Mouse (Mus musculus) thymus, postnatal 36 days (tissue): Measurements from ENCODE around the gene Plk5.

ENCODE experiments used
- DNase-seq, 2 experiments: peaks; one replicate each; pipeline ENCODE4 v3.0.0; 2022; ENCODE audit warnings: mixed read lengths in 2 of 2

Gene Plk5

DNA sequence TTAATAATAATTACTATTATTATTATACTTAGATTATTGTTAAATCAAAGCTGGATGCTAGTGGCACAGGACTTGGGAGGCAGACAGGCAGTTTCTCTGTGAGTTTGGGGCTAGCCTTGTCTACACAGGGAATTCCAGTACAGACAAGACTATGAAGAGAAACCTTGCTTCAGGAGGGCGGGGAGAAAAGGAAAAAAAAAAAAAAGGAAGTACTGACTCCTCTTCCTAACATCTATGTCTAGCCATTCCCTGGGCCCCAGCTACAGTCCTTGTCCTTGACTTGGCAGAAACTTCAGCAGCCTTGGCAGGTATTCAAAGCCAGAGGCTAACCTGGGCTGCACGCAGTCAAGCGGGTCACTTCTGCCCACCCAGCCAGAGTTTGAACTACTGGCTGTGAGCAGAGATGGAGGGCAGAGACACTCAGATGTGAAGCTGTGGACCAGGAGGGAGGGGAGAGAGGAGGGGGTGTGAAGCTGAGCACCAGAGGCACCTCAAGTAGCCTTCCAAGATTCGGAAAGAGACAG lies 33.0 kb downstream of the Plk5 start:
- no peak for DNase-seq

DNA sequence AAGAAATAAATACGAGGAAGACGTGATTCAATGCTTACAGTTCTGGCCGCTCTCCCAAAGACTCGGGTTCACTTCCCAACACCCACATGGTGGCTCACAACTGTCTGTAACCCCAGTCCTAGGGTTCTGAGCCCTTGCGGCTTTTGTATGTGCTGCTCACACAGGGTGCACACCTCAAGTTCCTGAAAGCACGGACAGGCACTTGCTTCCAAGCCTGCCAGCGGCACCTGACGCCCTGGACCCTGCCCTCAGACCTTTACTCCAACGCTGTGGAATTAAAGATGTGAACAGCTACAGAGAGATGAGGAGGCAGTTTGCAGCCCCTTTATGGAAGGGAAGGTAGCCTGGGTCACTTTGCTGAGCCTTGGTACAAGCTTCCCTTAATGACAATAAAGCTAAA lies 34.4 kb downstream of the Plk5 start:
- no peak for DNase-seq

DNA sequence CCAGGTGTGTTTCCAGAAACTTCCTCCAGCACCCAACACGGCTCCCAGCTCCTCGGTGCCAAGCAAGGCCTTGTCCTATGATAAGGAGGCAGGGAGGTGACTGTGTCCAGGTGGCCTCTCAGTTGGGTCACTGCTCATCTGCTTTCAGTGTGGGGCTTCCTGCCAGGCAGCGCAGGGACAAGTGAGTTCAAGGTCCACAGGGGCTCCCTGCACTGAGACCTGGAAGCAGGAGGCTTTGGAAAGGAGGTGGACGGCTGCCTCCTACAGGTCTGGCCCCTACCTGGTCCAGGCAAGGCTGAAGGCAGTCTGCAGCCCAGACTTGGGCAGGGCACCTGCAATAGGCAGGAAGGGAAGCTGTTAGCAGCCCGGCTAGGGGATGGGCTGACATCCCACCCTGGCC lies 36.4 kb downstream of the Plk5 start:
- DNase-seq, result no peak

DNA sequence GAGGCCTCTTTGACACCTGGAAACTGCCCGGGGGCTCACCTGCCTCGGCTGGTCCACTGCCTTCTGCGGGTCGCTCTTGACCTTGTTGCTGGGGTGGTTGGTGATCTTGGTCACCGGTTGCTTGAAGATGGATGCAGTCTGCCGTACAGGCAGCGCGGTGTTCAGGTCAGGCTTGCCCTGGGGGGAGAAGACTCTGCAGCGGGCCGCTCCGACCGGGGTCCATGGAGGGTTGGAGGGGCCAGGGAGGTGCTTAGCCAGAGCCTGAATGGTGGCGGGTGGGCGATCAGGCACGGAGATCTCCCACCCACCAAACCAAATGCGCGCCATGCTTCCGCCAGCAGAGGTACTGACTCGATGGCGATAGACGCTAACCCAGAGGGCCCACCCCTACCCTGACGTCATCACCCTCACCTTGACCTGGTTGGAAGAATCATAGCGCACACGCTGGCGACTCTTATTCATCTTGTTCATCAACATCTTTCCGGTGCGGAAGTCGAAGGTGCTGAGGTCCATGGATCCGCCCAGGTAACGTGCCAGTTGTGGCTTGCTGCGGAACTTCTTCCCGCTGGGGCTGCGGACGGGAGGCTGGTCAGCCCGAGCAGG lies 38.9 kb downstream of the Plk5 start:
- DNase-seq, result no peak

DNA sequence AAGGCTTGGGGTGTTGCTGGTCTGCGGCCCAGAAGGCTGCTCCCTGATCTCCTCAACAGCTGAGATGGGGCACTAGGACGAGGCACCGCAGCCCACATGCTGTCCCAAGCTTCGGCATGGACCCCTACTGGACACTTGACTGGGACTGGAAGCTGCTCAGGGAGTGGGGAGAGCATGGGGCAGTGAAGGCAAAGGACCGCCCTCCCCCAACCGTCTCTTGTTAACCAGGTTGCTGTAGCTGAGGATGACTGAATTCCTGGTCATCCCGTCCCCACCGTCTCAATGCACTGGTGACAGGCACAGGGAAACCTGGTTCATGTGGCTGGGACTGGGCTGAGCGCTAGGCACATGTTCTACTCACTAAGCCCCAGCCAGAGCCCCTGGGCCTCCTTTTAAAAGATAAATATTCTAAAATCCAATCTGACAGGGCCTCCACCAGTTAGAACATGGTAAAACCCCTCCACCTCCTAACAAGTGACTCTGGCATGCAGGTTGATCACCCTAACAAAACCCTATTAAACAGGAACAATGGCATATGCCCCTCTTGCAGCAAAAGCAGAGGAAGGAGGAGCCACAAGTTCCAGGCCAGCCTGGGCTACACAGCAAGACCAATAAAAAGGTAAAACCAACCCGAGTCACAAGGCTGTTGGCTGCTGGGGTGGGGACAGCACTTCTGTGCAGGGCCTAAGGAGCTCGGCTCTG lies 40.7 kb downstream of the Plk5 start:
- DNase-seq, result no peak

DNA sequence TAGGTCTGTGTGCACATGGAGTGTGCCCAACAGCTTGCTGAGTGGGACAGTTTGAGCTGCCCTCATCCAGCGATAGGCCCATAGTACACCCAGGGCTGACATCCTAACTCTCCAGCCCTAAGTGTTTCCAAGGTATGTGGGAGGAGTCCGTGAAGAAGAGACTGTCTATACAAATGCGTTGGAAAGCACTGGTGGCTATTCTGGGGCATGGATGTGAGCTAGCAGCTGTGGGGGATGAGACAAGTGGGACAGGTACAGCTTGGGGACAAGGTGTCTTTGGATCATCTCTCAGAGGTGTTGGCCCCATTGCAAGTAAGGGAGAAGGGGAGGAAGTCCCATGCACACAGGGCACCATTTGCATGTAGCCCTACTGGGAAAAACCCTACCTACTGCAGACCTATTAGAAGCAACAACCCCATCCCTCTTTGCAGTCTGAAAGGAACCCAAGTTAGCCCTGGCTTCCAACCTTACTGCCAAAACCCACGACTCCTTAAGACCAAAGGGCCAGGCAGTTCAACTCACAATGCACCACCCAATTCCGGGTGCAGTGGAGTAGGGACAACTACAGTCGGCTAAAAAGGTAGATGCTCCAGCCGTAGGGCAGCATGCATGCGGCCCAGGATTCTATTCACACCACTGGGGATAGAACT lies 41.4 kb downstream of the Plk5 start:
- DNase-seq, result no peak

DNA sequence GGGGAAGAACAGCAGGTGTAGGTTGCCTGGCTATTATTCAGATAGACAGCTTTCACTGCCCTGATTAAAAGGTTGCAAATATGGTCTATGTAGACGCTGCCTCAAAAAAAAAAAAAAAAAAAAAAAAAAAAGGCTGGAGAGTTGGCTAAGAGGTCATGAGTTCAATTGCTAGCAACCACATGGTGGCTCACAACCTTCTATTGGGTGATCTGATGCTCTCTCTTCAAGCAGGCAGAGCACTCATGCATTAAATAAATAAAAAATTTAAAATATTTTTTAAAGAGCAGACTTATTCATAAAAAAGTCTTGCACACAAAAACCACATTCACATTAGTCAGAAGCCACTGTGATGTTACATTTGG lies 41.9 kb downstream of the Plk5 start:
- no peak for DNase-seq

DNA sequence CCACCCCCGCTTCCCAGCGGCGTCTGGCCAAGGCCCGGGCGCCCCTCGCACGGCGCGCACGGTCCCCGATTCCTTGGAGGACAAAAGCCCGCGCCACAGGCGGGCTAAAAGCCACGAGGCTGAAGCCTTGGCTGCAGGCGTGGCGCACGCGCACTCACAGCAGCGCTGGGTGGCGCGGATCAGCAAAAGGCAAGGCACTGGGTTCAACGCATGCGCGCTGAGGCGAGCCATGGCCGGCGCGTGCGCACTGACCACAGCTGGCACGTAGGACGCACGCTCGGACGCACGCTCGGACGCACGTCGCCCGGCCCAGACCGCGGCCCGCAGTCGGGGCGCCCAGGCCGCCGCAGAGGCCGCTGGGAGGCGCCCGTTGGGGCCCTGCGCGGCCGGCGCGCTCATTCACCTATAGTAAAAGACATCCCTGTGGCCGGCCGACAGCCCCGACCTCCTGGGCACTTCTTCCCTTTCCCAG lies 42.5 kb downstream of the Plk5 start:
- DNase-seq, result peak; percentile 96 to 98

DNA sequence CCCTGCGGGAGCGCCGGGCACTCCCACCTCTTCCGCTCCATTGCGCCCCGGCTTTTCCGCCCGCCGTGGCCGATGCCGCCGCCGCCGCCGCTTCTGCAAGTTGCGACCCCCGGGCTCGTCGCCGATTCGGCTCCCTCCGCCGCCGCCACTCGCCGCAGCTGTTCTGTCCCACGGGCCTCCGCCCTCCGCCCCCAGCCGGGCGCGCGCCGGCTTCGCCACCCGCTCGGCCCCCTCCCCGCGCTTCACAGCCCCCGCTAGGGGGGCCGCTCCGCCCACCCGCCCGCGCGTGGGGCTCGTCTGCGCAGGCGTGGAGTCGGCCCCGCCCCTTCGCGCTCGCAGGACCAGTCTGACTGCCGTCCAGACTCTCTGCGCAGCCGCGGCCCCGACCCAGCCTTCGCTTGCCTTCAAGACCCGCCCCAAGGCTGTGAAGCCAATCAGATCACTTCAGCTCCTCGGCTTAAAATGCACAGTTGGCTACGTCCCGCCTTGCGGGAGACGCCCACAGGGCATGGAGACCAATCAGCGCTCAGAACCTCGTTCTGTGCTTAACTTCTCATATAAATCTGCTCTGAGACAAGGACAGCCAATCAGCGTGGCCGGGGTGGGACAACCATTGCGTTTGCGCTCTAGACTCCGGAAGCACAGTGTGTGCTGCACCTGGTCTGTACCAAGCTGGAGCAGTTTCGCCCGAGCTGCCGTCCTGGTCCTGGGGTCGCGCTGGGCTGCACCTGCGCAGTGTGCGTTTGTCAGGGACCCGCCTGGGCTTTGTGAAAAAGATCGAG lies 43.1 kb downstream of the Plk5 start, which contains the start of gene Mbd3:
Gene Mbd3, minus strand, starts transcription at position 360 of the 782 bp plus-strand sequence.
- DNase-seq, result peak; percentile 99 to 100

DNA sequence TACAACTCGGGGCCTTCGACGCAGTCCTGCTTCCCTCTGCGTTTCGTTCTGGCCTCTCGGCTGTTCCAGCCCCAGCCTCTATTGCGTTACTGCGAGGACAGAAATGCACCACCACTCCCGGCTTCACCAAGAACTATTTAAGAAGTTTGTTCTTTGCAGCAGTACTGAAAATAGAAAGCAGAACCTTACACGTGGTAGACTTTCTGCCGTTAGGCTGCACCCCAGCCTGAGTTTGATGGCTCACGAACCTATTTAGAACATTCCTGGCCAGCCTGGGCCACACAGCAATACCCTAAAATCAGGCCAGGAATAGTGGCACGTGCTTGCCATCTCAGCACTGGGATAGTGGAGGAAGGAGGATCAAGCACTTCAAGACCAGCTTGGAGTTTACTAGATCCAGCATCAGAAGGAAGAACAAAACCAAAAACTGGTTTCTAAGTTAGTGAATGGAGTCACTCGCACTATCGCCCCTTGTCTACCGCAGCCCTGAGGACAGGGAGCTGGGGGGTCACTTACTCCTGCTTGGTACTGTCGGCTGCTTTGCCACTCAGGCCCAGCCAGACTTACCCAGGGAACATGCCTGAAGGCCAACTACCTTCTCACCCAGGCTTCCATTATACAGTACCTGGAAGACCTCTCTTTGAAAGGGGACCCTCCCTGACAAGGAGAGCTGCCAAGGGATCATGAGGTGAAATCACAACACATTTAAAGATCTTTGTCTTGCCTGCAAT lies 43.9 kb downstream of the Plk5 start:
- no peak for DNase-seq

DNA sequence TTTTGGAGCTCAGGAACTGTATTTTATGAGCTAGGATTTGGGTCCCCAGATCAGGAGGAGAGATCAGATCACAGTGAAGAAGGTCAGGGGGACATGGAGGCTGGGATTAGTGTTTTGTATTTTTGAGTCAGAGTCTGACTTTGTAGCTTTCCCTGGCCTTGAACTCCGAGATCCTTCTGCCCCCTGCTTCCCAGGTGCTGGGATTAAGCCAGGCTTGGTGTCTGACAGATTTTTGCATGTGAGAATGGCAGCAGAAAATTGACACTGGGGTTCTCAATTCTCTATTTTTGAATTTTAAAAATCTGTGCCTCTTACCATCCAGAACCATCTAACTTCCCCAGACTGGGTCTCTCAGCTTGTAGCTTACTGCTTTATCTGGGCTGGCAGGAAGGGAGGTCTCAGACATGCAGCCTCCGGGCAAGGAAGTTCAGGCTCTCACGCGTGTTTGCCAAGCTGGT lies 44.5 kb downstream of the Plk5 start:
- DNase-seq, result no peak

DNA sequence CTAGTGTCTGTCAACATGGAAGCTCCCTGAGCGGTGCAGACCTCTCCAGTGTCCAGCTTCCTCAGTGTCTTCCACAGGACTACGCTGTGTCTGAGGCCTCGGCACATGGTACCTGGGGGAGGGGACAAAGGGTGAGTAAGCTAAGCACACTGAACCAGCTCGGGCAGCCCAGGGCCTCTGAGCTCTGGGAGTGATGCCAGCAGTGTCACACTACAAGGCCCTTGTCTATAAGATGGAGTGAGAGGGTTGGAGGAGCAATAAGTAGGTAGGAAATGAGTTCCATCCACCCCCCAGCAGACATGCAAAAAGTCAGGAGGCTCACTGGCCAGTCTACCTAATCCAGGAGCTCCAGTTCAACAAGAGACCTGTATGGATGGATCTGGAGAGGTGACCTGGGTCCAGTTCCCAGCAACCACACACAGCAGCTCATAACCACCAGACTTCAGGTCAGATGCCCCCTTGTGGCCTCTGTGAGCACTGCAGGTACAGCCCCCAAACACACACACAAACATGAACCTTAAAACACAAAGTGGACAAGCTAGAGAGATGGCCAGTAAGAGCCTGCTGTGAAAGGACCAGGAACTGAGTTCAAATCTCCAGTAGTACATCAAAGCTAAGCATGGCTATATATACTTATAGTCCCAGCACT lies 46.9 kb downstream of the Plk5 start:
- peak in 1 of 2 experiments; percentile 35 for DNase-seq

DNA sequence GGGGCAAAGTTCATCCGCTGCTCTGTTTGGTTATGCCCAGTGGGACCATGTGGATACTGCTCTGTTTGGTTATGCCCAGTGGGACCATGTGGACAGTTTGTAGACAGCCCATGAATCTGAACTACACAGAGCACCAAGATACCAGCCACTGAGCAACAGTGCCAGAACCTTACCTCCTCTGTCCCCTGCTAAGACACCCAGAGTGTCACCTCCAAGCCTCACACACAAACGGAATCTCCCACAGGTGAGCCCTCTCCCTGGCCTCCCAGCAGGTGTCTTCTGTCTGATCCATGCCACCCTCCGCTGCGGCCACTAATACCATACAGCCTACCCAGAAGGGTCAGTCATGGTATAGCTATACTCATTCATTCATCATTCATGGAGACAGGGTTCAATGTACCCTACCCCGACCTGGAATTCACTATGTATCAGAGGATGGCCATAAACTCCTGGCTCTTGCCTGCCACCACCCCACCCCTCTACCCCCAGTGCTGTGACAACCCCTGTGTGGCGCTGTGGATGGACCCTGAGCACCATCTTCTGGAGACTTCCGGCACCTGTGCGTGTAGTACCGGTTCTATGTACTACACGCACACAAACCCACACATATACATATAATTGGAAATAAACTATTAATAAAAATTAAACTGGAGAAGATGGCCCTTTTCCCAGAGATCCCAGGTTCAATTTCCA lies 49.4 kb downstream of the Plk5 start:
- DNase-seq, result peak; percentile 45 to 52

DNA sequence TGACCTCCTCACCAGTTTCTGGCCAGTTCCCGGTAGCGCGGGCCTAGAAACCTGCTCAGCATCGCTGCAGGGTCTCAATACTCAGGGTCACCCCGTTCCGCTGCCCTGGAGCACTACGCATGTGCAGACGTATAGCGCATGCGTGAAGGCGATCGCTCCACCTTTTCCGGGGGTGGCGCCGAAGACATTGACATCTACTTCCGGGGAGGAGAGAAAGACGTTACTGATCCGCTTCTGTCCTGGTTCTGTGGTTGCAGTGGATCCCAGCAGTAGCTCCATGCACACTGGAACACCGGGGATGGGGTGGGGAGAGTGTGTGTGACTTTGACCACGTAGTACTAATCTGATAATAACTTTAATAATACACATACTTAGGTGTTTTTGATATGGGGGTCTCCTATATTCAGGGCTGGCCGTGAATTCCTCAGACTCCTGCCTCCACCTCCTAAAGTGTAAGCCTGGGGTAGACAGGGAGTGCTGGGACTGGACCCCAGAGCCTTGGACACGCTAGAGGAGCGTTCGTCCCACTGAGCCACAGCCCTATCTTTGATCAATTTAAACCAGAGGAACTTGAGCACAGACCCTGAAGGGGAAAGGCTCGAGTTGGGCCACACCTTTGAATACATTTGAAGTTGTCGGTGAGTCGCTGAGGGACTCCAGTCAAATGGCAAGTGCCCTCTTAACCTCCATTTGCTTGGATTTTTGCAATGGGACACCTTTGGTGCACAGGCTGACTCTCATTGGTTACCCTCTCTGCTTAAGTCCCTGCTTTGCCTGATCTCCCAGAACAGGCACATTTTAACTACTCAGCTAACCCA lies 50.6 kb downstream of the Plk5 start, which contains the start of gene Uqcr11:
Gene Uqcr11, minus strand, starts transcription at position 147 of the 818 bp plus-strand sequence.
- peak; percentile 90 to 91 for DNase-seq

DNA sequence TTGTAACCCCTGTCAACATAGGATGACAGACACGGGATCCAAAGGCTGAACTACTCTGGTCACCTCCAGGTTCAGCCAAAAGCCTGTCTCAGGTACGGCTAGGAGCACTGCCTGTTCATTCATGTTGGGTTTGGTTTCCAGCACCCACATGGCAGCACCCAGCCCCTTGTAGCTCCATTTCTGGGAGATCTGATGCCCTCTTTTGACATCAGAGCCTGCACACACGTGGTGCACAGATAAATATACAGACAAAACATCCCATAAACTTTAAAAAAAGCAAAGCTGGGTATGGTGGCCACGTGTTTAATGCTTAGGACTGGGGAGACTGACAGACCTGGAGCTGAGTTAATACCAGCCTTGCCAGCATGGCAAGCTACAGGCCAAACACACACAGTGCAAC lies 51.7 kb downstream of the Plk5 start:
- no peak for DNase-seq

DNA sequence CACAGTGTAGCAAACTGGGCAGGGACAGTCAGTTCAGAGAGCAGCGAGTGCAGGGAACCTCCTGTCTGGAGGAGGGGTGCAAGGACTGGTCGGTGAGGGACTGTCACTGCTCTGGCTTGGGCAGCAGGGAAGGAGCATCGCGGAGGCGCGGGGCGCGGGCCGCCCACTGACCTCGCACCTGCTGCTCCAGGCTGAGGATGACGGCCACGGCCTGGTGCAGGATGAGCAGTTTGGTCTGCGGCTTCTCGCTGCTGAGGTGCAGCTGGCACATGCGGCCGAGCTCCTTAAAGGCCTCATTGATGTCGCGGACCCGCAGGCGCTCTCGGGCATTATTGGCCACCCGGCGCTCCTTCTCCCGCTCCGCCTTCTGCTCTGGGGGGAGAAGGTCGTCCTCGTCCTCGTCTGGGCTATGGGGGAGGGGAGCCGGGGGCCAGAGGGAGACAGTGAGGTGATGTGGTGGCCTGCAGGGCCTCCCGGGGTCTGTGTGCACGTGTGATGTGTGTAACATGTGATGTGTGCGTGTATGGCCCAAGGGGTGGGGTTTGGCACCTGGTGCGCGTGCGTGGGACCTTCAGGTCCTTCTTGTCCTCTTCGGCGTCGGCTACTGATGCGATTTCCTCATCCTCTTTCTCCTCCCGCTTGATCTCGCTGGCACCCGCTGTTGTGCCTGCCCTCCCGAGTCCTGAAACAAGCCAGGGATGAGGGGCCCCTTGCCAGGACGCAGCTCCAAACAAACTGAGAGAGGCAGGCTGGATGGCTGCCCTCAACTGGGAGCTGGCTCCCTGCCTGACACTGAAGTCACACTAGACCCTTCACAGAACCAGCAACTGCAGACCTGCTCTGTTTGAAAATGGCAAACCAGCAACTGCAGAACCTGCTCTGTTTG lies 56.6 kb downstream of the Plk5 start:
- DNase-seq, result peak in 1 of 2 experiments; percentile 22
